Mouse (Mus musculus) brain, adult 10 weeks (tissue): ENCODE results near the gene Ppp1r1b. TPM values are rescaled to one million over a fixed set of nuclear protein-coding genes. Genes with fewer than 3 reads are reported as not detected.

Experiments
- polyA plus RNA-seq: library from polyadenylated mRNA; stranded (reverse); fragments of 350-450 nt; fragmentation: Illumina TruSeq; extraction: RNeasy Lipid Tissue Mini Kit (QIAGEN cat#74804); gene quantifications from one replicate; pipeline ENCODE4 v1.2.3, GENCODE M21; 2015; ENCODE audit warnings: low read depth, low replicate concordance

Gene Ppp1r1b
- 466 TPM for polyA plus RNA-seq

DNA sequence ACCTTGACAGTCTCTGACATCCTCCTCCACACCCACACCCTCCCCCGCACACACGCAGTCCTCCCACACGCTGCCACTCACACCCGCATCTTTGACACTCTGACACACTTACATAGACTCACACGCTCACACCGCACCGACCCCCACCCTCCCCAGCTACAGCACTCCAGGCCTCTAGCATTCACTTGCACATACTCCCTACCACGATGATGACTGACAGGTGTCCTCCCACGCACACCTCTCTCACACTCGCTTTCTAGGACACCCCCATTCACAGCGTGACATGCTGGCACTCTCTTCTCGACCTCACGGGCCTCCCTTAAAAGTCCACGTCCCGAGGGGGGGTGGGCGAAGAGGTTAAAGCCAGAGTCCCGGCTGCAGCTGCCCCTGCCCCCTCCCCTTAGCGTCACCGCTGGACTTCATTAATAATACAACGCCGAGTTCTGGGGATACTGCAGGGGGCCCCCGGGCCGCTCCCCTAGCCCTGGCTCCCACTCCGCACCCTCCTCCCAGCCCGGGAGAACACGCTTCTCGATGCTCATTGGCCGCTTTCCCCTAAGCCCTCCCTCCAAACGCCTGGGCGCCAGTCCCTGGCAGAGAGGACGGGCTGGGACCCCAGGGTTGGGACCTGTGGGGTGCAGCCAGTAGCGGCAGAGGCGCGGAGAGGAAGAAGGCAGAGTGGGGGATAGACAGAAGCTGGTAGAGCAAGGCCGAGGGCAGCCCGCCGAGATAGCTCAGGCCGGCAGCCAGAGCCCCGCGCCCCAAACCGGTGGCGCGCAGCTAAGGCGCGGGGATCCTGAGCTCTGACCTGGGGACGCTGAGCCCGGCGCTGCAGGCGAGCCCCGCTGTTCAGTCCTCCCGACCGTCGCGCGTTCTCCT is at the start of gene Ppp1r1b:
TSS of gene Ppp1r1b (plus strand) at position 322 of the 879 bp plus-strand sequence.

DNA sequence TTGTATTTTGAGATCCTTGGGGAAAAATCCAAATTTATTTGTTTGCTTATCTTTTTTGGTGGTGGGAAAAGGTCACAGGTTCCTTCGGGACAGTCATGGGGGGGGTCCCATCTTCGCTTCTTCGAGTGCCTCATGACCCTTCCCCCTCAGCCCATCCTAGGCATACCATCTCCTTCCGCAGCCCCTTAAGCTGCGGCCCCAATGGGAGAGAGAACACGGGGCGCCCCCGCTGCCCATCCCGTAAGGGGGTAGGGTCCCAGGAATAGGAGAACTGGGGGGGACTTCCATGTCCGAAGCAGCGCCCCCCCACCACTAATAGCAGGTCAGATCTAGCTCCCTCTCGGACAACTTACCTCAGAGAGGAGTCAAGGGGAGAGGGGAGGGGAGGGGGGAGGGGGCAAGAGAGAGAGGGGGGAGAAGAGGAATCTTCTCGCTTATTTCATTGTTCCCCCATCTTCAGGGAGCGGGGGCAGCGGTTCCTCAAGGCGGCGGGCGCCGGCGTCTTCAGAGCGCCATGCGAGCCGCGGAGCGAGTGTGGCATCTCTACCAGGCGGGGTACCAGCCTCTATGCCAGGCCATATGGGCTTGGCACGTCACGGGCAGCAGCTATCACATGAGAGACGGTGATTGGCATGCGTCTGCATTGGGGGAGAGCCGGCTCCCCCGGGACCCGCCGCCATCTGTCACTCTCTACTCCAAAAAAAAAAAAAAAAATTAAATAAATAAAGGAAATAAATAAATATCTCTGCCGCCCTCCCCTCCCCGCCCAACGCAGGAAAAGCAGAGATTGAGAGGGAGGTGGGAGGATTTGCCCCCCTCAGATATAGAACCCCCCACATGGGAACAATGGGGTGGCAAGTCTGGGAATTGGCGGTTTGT is 18.9 kb upstream of the Ppp1r1b start, which contains the start of gene Neurod2:
TSS of gene Neurod2 (minus strand) at position 568 of the 879 bp plus-strand sequence.

DNA sequence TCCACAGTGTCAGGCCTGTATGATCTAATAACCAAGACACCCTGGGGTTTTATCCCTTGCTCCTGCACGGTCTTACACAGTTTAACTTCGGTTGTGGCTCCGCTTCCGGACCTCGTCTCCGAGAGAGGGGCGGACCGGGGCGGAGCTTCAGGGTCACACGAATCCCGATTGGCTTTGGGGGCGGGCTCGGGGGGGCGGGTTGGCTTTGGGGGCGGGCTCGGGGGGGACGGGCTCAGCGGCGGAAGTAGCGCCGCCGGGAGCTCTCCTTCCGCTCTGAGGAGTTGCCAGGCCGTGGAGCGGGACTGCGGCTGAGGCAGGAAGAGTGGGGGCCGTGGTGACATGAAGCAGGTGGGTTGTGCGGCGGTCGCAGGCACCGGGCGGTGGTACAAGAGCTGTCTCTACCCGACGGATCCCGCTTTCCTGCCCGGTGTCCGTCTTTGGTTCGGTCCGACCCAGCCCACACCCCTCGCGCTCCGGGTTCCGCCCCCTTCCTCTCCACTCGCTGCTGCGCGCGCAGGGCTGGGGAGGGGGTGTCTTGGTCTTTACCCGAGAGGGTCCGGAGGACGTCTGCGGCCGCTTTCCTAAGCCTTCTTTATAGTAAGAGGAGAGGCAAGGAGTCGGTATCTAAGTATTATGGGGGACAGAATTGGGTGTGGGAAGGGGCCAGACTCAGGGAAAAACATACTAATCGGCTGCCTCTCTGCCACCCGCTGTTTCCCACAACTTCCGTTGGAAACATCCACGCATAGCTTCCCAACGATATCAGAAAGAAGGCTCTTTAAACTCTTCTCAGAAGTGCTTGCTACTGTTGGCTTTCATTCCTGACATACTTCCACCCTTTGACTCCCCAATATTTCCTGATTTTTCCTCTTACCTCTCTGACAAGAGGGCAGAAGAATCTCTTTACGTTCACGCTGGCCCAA is 10.2 kb downstream of the Ppp1r1b start, which contains the start of gene Stard3:
TSS of gene Stard3 (plus strand) at position 208 of the 923 bp plus-strand sequence.

DNA sequence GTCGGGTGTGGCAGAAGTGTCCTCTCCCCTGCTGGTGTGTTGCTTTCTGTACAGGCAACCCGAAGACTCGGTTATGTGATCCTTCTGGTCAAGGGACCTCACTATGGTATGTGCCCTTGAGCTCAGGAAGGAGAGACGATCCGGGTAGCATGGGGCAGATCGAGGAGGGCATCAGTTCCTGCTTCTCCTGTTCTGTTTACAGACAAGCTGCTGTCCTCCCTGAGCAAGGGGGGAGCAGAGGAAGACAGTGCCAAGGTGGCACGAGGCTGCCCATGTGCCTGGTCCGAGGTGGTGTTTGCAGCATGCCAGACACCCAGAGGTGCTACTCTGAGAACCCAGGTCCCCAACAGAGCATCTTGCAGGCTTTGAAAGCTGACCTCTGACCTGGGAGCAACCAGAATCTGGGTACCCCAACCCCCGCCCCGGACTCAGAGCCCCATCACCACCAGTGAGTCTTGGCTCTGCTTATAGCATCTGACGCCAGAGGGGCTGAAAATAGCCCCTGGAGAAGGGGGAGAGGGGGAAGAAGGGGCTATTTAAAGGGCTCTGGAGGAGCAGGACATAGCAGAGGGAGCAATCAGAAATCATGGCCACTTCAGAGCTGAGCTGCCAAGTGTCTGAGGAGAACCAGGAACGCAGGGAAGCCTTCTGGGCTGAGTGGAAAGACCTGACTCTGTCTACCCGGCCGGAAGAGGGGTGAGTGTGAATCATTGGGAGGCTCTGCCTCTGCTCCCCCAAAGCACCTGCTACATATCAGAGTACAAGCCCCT is 35.2 kb downstream of the Ppp1r1b start, which contains the start of gene Tcap:
TSS of gene Tcap (plus strand) at position 551 of the 770 bp plus-strand sequence.

DNA sequence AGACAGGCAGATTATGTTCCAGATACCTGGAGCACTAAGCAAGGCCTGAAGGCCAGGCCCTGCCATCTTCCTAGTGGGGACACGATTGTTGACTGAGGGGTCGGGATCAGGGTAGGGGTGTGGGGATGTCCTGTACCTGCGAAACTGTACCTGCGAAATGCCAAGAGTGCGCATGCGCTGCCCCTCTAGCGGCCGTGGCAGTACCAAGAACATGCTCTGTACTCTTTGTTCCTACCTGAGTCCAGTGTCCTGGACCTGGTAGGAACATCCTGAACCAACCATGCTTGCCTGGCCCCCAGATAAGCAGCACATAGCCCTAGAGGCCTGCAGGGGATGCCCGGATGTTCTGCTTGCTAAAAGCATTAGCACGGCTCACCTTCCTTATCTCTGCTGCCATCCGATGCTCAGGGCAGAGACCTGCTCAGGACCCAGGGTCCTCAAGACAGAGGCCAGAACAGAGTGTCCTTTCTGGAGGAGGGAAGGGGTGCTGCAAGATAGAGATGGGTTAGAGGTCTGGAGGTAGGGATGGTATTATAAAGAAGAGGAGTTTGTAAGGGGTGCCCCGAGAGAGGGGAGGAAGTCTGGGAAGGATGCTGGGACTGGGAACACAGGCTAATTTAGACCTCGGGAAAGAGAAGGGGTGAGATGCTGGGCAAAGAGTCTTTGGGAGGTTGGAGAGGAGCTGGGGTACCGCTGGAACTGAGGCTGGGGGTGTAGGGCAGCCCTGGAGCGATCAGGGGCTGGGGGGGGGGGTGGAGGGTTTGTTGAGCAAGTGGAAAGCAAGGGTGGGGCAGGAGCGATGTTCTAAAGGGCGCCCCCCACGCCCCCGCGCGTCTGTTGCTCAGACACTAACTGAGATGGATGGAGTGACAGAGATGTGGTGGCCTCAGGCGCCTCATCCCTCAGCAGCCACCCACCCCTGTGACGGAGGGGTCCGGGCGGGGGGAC is 37.7 kb downstream of the Ppp1r1b start, which contains the start of gene Pnmt:
TSS of gene Pnmt (plus strand) at position 813 of the 948 bp plus-strand sequence.

DNA sequence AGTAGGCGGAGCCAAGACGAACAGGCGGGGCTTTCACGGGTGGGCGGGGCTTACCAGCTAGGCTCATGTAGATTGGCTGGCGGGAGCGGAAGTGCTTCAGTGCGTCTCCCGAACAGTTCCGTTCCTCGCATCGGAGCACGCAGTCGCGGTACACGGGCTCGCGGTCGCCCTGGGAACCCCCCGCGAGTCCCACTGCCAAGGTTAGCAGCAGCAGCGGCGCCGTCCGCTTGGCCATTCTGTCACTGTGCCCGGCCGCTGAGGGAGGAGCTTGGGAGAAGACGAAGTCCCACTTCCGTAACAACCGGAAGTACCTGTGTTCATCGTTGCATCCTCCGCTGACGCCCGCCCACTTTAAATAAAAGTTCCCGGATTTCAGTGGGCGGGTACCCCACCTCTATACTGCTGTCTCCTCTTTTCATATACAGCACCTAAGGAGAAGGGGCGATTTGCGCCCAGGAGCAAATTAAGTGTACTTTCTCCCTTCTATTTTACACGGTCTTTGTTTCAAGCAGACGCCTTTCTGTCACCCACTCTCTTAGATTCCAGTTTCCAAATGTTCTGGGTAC is 52.0 kb downstream of the Ppp1r1b start, which contains the start of gene Pgap3:
TSS of gene Pgap3 (minus strand) at position 330 of the 566 bp plus-strand sequence.

Other genes starting within 250 kb of the Ppp1r1b start
- gene Fbxl20, start 198.0 kb upstream of the Ppp1r1b start, polyA plus RNA-seq = 20.6 TPM
- 21.7 TPM for gene Med1, start 155.1 kb upstream of the Ppp1r1b start, polyA plus RNA-seq
- gene Cdk12, start 145.3 kb upstream of the Ppp1r1b start, polyA plus RNA-seq = 13.0 TPM
- 29.6 TPM for gene Neurod2, start 18.8 kb upstream of the Ppp1r1b start, polyA plus RNA-seq
- 44.9 TPM for gene Stard3, start 10.0 kb downstream of the Ppp1r1b start, polyA plus RNA-seq
- 8.1 TPM for gene Tcap, start 35.4 kb downstream of the Ppp1r1b start, polyA plus RNA-seq
- gene Pnmt, start 38.0 kb downstream of the Ppp1r1b start, polyA plus RNA-seq = not detected
- gene Pgap3, start 52.1 kb downstream of the Ppp1r1b start, polyA plus RNA-seq = 9.8 TPM
- gene Erbb2, start 64.1 kb downstream of the Ppp1r1b start, polyA plus RNA-seq = 1.3 TPM
- 230 TPM for gene Mien1, start 90.6 kb downstream of the Ppp1r1b start, polyA plus RNA-seq
- gene Grb7, start 98.0 kb downstream of the Ppp1r1b start, polyA plus RNA-seq = 2.9 TPM
- not detected for gene Ikzf3, start 197.6 kb downstream of the Ppp1r1b start, polyA plus RNA-seq
- not detected for gene Zpbp2, start 202.7 kb downstream of the Ppp1r1b start, polyA plus RNA-seq
- gene Ormdl3, start 239.0 kb downstream of the Ppp1r1b start, polyA plus RNA-seq = 59.0 TPM
- gene Lrrc3c, start 249.9 kb downstream of the Ppp1r1b start, polyA plus RNA-seq = not detected